Mouse (Mus musculus) adrenal gland, adult 8-10 months (tissue): ENCODE results near the gene Ddx24. TPM values are rescaled to one million over a fixed set of nuclear protein-coding genes. Genes with fewer than 3 reads are reported as not detected.
"Not testable (repeated sequence)": the region's sequence is repeated elsewhere in the genome, so short reads cannot be mapped to it uniquely, and the experiment has no call there.

Experiments
- DNase-seq: peaks from one replicate; pipeline ENCODE4 v3.0.0; 2022
- total RNA-seq, 4 experiments: library from RNA; stranded (reverse); gene quantifications; 2 replicates each; pipeline ENCODE4 v1.2.4; 2022

The Ddx24 gene
- total RNA-seq: 100 to 1,000 TPM; 131 to 169 (median 147) TPM

DNA sequence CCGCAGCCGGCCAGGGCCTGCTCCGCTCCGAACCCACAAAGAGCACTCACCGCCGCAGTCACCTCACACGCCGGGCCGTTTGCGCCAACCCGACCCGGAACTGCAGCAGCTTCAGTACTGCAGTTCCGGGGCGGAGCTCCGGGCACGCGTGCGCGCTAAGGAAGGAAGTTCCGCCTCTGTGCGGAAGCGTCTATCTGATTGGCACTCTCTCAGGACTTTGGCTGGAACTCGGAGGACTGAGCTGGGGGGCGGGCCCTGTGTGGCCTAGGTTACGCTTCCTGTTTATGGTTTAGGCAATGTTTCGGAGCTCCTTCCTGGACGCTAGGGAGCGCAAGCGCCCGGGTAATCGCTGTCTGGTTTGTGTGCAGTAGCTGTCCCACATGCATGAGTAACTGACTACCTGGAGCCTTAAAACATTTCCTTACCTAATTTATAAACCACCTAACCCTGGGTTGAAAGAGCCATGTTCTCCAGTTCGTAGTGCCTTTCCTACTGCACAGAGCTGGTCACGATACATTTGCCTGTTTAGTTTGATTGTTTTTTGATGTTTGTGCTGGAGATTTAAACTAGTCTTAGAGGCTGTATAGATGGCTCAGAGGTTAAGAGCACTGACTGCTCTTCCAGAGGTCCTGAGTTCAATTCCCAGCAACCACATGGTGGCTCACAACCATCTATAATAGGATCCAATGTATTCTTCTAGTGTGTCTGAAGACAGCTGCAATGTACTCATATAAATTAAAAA lies at the start of gene Ddx24:
Ddx24 (minus strand) TSS at position 102 of the 742 bp plus-strand sequence.
- DNase-seq: peak; percentile 99

DNA sequence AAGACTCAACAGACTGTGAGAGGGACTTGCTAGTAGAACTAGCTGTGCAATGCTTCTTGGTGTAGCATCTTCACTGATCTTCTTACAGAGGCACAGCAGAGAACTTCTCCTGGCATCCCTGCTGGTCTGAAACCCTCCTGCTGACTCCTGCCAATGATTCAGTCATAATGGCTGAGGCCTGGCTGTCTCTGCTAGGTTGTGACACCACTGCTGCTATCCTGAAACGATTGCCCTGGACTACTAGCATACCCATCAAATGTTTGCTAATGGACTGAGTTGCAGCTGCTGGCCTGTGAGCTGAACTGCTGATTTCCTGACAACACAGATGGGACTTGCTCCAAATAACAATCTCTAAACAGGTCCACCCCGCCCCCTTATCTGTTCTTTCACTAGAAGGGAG lies 48.9 kb upstream of the Ddx24 start:
- DNase-seq: no peak

DNA sequence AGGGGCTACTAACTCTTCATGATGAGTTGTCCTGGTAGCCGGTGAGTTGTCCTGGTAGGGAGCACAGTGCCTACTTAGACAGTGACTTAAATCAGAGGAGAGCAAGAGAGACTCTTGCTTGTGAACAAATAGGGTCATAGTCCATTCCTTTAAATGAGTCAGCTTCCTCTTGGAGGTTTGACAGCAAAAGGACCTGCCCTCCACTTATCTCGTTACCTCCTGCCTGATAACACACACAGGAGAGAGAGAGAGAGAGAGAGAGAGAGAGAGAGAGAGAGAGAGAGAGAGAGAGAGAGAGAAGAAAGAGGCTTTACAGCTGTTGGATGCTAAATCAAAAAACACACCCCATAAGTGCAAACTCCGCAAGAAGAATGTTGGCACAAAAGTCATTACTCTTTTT lies 31.5 kb upstream of the Ddx24 start, which contains the start of gene Ifi27l2b:
Ifi27l2b (minus strand) TSS at position 84 of the 400 bp plus-strand sequence.
- no peak for DNase-seq

DNA sequence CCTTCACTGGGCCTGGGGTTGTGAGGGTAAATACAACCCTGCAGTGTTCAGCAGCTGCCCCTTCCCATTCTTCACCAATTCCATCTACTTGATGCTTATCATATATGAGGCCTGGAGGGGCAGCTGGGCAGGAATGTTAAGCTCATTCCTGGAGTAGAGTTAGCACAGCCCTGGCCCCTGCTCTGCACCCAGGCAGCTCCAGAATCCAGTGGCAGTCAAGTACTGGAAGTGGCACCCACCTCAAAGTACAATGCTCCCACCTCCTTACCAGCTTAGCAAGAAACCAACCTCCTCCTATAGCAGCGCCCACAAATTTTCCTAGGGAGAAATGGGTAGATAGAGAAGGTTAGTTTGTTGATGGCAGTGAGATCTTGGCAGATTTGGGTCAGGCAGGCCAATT lies 31.1 kb upstream of the Ddx24 start:
- DNase-seq: not testable (repeated sequence)

DNA sequence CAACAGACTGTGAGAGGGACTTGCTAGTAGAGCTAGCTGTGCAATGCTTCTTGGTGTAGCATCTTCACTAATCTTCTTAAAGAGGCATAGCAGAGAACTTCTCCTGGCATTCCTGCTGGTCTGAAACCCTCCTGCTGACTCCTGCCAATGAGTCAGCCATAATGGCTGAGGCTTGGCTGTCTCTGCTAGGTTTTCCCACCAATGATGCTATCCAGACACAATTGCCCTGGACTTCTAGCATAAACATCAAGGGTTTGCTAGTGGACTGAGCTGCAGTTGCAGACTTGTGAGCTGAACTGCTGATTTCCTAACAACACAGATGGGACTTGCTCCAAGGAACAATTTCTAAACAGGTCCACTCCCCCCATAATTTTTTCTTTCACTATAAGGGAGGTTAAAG lies 27.7 kb upstream of the Ddx24 start:
- DNase-seq: no peak

DNA sequence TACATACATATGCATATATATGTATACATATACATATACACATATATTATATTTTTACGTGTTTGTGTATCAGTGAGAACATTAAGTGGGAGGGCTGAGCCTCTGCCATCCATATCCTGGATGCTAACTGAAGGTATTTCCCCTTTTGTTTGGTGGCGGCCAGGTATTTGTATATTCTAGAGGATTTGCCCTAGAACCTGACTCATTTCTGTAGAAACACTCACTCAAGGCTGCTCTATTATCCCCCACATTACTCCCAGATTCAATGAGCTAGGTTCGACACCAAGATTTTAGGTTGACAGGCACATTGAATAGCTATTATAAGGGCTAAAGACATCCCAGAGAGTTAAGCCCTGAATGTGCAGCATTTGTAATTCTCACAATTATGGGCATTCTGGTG lies 19.4 kb upstream of the Ddx24 start:
- DNase-seq: no peak

DNA sequence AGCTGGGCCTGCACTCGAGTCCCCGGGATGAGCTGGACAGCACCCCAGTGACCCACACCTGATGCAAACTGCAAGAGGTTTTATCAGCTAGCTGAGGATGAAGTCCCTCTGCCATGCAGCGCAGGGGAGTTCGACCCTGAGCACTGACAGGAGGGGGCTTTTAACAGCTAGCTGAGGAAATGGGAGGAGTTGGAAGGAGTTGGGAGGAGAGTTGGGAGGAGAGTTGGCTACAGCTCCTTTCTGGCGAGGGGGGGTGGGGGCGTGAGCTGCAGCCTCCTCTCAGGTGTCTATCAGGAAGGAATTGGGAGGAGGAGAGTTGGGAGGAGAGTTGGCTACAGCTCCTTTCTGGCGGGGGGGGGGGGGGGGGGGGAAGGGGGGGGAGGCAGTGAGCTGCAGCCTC lies 18.6 kb upstream of the Ddx24 start:
- DNase-seq: not testable (repeated sequence)

DNA sequence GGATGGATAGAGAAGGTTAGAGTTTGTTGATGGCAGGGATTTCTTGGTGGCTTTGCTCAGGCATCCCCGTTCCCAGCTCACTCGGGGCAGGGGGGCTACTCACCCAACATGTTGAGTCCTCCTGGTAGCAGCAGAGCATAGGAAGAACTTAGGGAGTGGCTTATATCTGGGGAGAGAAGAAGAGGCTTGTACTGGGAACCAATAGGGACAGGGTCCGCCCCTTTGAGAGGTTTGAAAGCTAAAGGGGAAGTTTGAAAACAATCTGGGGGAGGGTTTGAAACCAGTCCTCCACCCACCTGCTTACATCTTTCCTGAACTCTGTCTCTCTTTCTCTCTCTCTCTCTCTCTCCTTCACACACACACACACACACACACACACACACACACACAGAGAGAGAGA lies 17.9 kb upstream of the Ddx24 start, which contains the start of gene Ifi27l2a:
Ifi27l2a (minus strand) TSS at position 157 of the 400 bp plus-strand sequence.
- no peak for DNase-seq

DNA sequence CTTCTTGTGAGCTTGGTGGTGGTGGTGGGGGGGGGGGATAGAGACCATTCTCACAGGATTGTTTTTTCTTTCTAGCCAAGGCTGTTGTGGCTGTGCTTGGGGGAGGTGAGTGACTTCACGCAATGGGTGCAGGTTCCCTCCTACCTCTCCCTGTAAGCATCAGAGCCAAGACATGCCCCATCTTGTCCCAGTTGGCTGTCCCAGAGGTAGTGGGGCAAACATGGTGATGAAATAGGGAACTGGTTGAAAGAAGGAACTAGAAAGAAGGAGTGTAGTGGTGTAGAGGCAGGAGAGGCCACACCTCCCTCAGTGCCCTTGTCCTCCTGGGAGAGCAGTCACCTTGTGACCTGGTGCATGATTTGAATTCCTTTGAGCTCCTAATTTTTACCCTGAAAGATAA lies 12.0 kb upstream of the Ddx24 start:
- DNase-seq: no peak

DNA sequence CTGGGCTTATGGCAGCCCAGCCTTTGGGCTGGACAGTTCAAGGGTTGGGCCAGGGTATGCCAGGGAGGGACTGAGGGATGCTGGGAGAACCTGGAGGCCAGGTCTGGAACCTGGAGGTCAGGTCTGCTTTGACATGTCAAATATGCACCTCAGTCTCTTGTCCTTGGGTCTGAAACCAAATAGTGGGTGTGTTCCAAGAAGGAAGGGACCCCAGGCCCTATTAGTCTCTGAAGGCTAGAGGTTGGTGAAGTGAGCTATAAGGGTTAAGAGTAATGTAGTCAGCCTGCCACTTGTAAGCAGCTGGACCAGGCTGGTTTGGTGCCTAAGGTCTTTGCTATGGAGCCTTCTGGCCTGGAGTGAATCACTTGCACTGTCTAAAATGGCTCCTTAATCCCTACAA lies 9.2 kb upstream of the Ddx24 start:
- DNase-seq: no peak

DNA sequence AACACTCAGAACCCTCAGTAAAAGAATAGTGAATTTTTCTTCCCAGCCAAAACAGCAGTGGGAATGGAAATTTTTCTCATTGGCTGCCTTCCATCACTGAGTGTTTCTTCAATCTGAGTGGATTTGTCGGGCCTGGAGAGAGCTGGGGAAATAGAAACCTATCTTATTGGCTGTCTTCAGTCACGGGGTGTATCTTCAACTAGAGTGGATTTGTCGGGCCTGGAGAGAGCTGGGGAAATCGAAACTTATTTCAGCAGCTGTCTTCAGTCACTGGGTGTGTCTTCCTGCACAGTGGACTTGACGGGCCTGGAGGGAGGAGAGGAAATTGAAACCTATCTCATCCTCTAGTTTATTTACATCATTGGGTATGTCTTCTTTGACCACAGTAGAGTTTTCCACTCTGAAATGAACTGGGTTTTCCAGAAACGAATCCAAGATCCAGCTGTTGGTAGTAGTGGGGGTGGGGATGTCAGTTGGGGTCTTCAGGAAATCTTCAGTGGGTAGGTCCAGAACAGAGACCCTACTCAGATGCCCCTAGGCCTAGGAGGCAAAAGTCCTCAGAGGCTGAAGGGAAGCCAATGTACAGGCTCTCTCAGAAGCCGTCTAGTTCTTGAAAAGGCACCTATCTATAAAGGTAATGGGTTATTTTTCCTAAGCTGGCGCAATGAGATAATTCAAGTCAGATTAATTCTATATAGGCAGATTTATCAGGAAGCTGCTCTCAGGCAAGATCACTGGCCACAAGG lies 8.5 kb upstream of the Ddx24 start, which contains the start of gene Ifi27:
Ifi27 (plus strand) TSS at position 226 of the 746 bp plus-strand sequence.
- peak; percentile 88 for DNase-seq

DNA sequence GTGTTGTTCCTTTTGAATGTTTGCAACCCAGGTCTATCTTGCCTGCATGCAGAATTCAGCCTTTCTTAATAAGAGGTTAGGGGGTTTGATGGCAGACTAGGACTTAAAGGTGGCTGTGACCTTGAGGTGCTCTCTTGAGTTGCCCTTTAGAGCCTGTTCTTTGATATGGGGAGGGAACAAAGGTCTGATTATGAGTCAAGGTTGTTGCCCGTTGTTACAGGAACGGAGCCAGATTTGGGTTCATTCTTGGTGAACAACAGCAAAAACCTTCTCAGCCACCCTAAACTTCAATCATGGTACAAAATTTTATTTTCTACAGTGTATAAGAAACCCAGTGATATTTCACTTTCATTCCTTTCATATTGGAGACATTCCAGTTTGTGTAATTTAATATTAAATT lies 7.8 kb upstream of the Ddx24 start:
- DNase-seq: peak; percentile 64

DNA sequence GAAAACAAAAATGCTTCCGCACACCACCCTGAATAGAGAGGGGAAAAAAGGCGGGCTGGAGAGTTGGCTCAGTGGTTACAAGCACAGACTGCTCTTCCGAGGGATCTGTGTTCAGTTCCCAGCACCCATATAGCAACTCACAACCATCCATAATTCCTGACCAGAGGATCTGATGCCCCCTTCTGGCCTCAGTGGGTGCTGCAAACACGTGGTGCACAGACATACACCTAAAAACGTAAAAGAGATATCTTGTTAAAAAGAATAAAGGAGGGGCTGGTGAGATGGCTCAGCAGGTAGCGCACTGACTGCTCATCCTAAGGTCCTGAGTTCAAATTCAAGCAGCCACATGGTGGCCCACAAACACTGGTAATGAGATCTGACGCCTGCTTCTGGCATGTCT lies 1.1 kb upstream of the Ddx24 start:
- DNase-seq: no peak

DNA sequence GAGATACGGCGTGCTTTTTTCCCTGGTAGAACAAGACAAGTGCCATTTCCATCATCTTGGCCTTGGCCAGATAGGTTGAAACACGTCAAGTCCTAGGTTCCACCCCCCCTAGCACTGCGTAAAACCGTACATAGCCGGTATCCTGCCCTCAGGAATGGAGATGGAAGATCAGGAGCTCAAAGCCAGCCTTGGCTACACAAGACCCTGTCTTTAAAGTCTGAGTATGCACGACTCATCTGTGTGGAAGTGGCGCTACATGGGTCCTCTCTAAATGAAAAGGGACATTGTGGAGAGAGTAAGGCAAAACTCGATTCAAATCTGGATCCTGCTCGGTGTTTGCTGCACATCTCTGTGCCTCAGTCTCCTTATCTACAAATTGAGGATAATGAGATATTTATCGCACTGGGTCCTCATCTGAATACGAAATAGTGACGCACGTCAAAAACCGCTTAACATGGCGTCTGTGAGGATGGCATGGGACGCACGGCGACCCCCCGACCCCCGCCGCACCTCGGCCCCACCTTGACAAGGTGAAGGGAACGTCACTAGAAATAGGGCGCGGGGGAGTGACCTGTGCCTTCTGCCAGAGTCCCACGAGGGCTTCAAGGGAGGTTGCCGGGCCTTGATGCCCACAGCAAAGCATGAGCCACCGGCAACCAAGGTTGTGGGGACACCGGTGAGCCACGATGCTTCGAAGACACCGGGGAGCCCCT lies 458 bp downstream of the Ddx24 start:
- DNase-seq: no peak

DNA sequence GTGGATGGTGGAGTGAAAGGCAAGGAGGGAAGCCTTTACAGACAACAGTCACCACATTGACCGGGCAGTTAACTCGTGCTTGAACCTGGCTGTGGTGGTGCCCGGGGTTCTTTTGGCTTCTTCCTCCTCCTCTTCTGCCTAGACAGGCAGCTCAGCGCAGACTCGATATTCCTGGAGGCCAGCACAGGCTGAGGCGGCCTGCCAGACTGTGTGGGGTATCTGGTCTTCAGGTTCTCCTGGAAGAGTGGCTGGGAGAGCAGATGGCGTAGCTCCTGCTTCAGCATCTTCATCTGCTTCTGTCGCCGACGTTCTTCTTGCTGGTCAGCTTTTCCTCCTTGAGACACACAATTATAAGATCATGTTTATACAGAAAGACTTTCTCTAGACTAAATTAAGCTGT lies 17.5 kb downstream of the Ddx24 start:
- no peak for DNase-seq

DNA sequence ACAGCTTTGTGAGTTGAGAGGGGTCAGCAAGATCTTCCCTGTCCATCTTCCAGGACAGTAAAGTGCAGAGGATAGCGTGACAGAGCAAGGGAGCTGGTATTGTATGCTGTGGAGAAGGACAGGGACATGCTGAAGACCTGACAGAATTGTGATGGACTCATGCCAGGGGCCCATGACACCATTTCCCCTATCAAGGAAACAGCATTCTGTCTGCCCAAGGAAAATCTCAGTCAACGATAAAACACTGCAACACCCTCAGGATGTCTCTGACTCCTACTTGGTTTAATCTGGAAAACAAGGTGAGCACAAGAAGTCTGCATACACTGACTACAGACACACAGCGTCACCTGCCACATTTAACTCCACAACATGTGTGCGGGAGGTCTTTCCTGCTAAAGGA lies 17.9 kb downstream of the Ddx24 start, which contains the start of gene 9330161L09Rik:
9330161L09Rik (minus strand) TSS at position 101 of the 400 bp plus-strand sequence.
- DNase-seq: no peak

DNA sequence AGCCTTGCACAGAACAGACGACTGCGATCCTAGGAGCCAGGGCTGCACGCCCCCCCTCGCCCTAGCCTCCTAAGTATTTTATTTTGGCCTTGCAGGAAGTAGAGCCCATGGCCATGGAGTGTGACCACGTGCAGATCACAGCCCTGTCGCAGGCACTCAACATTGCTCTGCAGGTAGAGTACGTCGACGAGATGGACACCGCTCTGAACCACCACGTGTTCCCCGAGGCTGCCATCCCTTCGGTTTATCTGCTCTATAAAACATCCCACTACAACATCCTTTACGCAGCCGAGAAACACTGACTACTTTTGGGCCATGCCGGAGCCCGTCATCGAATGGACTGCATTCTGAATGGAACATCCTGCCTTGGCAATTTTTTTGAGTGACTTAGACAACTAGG lies 21.5 kb downstream of the Ddx24 start:
- DNase-seq: no peak

DNA sequence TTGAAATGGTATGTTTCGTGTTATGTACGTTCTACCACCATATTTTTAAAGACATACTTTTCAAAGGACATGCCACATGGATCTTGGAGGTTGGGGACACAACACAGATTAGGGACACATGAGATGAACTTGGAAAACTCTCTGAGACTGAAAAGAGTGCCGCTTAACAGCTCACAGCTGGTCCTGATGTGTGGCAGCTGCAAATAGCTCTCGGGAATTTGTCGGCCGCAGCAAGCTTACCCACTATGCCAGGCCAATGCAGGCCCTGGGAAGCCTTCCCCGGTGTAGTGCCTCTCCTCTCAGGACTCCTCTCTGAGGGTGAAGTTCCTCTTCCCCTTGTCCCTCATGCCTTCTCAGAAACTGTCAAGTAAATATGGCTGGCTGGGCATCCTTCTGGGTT lies 28.9 kb downstream of the Ddx24 start:
- DNase-seq: no peak

DNA sequence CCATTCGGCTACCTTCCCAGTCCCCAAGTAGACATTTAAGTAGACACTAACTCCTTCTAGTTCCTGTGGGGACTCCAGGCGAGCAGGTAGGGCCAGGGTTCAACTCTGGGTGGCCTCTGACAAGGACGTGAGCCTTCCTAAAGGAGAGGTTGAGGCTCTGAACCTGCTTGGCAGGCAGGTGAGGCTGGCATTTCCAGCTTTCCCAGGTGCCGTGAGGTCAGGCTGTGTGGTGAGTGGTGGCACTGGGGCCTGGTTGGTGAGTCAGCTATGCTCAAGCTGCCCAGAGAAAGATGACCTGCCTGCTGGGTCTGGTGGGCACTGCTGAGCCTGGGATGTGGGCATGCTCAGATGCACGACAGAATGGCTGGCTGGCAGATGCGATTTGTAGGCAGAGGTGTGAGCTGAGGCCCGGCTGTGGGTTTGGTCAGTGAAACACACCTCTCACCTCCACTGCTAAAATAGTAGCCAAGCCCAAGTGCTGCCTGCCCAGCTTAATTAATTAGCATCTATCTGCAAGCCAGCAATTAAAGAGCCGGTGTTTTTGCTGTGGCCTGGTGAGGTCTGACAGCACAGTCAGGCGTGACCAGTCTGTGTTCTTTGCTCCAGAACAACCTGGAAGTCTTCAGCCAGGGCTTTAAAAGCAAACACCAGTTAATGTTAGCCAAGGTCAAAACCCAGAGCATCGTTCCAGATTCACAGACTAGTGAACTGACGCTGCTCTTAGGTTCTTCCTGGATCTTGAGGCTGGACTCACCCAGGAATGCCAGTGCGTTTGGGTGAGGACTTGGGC lies 29.9 kb downstream of the Ddx24 start:
- no peak for DNase-seq

DNA sequence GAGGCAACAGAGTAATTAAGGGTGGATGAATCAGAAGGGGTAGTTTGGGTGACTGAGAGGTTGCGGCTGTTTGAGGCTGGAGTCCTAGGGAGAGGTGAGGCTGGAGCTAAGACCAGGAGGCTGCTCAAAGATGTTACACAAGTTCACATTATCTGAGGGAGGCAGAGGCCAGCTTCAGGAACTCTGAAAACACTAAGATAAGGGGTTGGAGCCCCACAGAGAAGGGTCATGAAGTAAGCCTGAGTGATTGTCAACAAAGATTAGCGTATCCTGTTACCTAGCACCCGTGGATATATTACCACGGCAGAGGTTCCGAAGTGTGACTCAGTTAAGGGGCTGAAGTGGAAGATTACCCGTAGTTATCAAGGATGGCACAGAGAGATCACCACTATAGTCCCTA lies 32.1 kb downstream of the Ddx24 start:
- DNase-seq: no peak

DNA sequence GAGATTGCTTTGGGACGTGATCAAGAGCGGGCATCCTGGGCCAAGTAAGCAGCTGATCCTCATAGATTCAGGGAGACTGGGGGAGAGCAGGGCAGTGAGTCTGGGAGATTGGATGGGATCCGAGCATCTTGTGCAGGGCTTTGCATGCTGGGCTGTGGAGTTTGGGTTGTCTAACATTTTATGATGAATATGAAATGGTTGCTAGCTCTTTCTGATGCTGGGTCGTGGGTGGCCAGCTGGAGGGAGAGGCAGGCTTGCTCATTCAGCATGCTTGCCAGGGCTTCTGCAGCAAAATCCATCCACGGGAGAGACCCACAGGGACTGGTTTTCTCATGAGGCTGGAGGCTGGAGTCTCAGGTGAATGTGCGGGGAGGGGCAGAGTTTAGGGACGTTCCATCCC lies 34.5 kb downstream of the Ddx24 start:
- DNase-seq: no peak

DNA sequence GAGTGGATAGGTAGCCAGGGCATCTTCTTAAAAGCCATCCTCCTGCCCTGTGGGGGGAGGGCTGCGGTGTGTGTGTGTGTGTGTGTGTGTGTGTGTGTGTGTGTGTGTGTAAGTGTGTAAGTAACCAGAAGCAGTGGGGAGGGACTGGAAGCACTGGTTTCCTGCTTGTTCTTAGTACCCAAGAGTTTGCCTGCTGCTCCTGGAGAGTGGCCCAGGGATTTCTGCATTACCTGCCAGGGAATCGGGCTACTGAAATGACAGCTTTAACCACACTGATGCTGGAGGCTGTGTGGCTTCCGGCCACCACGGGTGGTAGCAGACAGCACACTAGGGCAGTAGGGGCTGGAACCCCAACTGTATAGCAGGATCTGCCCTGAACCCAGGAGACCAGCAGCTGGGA lies 35.6 kb downstream of the Ddx24 start:
- no peak for DNase-seq
